Mouse (Mus musculus) frontal cortex, postnatal 25 days (tissue): ENCODE data around the gene Ipo13.

ENCODE experiments used
- DNase-seq, 2 experiments: peaks; one replicate each; pipeline ENCODE4 v3.0.0; 2022; ENCODE audit warnings: low spot score in 2 of 2

Ipo13 gene

DNA sequence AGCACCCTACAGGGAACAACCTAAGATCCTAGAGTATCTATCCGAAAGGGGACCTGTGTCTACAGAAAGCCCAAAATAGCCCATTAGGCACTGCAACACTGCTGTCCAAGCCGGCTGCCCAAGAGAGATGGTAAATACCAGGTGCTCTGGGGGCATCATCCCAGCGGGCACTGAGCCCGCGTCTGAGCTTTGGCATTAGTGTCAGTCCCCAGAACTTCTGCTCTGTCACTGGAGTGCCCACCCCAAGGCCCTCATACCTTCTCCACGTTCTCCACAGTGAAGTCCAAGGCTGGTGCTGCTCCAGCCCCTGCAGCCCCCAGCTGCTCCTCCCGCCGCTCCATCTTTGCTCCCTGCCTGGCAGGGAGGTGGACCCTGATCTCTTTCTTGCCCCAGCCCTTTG is 768 bp downstream of the Ipo13 start:
- DNase-seq, result no peak

DNA sequence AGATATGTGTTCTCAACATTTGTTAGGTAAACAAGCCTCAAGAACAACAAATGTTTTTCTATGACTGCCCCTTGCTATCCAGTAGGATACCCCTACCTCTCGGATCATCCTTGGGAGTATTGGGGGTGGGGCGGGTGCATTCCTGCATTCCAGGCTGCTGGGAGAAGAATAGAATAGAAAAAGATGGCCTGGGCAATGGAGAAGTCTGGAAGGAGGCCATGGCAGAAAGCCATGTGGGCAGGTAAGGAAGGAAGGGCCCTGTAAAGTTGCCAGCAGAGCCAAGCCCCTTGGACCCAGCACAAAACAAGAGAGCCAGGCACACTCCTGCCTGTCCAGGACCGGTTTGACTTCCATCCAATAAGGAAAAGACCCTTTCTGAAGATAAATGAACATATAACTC is 1.4 kb downstream of the Ipo13 start:
- no peak for DNase-seq

DNA sequence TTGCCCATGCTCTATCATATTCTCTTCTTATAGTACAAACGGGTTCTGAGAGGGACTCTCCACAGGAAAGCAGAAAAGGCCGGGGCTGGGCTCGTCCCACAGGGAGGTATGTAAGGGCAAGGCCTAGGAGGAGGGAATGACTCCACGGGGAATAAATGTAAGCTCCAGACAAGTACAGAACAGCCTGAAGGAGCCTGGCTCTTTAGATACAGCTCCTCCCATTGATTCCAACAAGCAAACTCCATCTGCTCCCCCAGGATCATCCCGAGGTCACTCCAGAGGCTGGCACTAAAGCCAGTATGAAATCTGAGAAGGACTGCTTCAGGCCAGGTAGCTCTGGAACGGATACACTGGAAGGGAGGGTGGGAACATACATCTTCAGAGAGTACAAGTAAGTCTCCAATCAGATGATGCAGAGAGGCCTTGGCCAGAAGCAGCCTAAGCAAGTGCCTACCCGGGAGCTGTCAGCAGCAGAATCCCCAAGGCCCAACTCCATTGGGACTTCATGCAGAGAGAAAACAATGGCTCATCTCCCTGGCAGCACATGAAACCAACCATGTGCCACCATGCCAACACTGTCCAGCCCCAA is 2.0 kb downstream of the Ipo13 start:
- DNase-seq, result no peak

DNA sequence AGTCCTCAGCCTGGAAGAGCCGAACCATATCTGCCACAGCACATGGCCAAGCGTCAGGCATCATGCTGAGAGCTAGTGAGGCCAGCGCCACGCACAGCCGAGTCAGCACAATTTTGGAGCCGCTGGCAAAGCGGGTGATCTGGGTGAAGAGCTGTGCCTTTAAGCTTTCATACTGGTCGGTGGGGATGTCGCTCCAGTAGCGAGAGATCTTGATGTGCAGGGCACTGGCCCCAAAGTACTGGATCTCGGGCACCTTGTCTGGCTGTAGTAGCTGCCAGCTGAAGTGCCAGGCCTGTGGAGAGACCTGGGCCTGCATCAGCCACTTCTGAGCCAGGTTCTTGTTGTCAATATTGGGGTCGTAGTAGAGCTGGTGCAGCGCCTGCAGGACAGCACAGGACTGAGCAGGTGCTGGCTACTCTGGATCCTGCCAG is 2.7 kb downstream of the Ipo13 start:
- DNase-seq, result no peak

DNA sequence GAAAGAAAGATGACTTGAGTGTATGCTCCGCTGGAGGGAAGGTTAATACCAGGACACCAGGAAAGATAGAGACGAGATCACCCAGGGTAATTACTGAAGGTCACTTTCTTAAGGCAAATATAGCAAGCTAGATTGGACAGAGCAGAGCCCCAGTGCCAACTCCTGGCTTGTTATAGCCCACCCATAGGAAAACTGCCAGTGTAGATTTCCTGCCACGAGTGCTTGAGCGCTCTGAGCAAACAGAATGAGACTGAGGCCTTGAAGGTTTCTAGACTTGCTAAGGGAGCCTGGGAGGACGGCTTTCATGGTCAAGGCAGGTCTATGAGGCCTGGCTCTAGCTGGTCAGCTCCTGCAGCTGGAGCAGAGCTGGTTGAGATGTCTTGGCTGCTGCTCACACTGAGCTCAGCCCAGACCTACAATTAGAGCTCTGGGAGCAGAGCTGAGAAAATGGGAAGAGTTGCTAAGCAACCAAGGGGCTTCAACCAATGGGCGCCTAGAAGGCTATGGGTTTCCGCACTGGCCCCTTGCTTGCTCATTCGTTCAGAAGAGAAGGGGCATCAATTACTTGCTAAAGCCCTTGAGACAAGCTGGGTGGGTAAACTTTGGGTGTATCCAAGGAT is 5.9 kb downstream of the Ipo13 start:
- DNase-seq, result no peak

DNA sequence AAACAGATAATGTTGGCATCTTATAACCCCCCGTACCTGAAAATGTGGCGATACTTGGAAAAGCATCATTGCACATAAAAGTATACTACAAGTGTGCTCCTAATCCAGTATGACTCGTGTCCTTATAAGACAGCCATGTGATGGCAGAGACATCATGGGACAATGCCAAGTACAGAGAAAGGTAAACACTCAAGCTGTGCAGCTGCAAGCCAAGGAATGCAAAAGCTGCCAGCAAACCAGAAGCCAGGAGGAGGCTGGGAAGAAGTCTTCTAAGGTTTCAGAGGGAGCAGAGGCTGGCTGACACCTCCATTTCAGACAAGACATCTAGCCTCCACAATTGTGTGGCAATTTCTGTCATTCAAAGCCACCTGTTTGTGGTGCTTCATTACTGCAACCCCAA is 8.6 kb downstream of the Ipo13 start:
- DNase-seq, result no peak

DNA sequence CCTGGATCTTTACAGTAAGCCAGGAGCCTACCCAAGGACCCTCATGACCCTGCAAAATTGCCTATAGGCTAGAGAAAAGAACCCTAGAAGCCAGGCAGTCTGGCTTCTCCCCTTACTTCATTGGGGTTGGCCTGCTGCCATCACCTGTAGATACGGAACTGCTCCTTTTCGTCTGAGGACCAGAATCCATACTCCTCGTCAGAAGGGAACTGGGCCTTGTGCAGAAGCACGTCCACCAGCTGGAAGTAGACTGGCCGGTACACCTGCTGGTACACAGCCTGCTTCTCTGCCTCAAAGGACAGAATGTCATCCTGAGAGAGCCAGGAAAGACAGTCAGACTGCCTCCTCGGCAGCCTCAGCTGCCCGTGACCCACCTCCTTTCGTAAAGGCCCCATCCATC is 10.0 kb downstream of the Ipo13 start:
- no peak for DNase-seq

DNA sequence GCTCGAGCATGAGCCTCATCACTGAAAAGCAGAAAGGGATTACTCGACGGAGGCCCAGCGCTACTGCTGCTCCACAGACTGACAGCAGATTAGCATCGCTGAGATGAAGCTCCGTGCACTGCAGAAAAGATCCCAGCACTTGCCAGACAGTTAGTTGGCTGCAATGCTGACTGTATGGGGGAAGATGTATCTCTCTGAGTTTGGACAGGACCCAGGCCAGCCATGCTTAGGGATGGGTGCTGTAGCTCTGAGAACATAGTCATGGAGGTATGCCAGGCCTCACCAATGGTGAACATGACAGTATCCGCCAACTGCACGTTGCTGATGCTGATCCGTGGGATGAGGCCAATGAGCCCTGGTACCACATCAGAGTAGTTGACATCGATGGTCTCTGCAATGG is 10.7 kb downstream of the Ipo13 start:
- DNase-seq, result no peak

DNA sequence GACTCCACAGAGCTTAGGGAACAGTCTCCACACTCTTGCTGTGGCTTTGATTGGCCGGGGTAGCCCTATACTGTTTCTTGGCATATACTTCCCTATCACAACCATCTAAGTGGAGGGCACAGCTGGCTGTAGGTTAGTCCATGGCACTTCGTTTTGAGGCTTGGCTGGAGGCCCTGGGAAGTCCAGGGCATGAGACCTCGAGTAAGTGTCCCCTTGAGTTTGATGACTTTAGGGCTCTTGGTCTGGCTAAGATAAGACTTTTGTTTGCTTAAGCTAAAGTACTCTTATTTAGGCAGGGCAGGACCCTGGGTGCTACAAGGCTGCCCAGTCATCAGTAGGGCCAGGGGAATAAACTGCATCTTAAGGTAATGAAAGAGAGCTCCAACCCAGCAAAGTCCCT is 16.7 kb downstream of the Ipo13 start:
- no peak for DNase-seq

DNA sequence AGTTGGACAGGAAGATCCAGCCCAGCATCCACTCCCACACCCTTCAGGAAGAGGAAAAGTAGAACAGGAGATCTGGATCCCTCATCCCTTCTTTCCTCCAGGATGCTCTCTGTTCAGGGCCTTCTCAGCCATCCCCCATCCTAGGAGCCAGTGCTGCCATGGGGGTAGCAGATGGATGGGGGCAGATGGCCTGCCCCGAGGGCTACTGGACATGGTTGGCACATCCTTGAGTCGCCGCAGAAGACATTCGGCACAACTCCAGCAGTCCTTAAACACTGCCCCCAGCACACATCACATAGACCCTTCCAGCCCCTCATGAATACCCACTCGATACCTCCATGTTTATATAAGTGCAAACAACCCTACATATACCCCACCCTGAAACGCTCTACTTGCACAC is 18.8 kb downstream of the Ipo13 start:
- no peak for DNase-seq

DNA sequence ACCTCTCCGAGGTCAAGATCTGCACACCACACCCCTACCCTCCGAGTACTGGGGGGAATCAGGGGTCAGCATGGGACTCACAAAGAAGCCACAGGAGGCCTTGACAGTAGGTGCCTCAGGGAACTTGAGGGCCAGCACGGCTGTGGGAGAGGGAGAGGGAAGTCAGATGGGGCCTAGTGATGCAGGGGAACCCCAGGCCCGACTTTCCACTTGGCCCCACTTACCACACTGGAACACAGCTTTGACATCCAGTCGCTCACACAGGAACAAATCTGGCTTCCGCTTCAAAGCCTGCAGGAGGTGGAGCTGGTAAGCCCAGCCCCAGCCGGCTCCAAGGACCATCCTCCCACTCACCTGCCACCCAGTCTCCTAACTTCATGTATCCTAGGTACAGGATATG is 19.5 kb downstream of the Ipo13 start:
- DNase-seq, result no peak

DNA sequence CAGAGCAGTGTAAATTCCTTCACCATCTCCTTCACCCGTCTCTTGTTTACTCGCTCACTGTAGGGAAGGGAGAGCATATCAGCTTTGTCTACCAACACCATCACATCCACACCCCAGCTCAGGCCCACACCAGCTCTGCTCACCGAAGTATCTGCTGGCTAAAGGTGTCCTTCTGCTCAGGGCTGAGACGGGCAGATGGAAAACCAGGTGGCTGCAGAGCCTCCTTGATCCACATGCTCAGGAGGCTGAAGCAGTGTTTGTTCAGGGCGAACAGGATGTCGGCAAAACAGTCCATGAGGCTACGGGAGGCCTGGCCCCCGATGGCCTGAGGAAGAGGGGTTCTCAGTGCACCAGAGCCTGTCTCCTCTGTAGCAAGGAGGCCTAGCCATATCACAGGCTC is 20.2 kb downstream of the Ipo13 start:
- DNase-seq, result no peak

DNA sequence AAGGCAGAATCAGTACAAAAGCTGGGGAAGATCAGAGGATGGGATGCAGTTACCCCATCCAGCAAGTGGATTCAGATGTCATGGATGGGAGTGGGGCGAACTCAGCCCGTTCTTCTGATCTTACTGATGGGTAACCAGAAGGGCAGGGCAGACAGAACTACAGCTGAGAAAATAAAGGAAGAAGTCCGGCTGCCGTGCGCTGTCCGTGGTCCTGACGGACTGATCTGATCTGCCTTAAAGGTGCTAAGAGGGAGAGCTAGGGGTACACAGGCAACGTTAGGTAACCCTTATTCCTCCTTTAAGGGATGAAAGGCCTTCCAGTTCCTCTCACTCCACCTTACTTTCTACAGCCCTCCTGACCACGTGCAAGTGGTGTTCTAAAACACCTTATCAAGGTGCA is 21.4 kb downstream of the Ipo13 start:
- no peak for DNase-seq

DNA sequence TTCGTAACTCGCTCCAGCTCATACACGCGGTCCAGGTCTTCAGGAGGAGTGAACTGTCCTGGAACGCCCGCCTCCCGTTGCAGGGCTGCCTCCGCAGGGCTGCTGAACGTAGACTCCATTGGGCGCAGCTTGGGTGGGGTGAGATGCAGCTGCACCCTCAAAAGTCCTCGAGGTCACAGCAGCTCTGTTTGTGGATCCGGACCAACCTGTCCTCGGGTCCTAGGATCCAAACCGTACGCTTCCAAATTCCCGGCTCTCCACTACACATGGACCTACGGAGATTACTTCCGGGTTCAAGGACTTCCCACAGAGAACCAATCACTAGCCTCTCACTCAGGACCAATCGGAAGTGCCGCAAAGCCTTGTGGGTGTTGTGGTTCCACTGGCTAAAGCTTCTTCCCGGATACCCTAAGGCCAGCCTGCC is 23.0 kb downstream of the Ipo13 start, which contains the start of gene Dph2:
Dph2 (minus strand) TSS at position 295 of the 424 bp plus-strand sequence.
- DNase-seq, result peak; percentile 51 to 68

DNA sequence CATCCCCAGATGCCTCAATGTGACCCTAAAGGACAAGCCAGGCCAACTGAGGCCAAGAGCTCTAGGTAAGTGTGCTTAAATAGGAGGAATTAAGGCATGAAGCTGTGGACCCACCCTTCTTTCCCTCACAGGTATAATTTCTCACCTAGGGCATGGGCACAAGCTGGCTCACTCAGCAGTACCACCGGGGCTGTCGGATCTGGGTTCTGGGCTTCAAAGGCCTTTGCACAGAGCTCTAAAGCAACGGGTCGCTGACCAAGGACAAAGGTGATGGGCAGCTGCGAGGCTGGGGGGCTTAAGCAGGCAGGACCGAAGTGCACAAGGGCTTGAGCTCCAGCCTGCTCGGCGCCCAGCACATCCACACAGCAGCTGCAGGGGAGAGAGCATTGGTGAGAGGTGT is 24.0 kb downstream of the Ipo13 start:
- DNase-seq, result no peak

DNA sequence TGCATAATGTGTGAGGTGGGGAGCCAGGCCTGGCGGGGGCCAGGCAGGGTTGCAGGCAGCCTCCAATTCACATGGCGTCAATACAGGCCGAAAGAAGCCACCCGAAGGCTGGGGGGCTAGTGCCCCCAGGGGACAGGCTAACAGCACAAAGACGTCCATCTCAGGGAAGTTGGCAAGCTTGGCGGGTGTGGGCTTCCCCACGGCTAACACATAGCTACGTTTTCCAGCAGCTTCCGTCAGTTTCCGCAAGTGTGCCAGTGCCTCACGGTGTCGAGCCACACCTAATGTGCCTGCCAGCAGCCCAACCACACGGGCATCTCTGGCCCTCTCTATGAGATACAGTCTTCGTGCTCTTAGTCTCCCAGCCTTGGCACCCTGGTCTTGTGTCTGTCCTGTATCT is 24.8 kb downstream of the Ipo13 start:
- no peak for DNase-seq

DNA sequence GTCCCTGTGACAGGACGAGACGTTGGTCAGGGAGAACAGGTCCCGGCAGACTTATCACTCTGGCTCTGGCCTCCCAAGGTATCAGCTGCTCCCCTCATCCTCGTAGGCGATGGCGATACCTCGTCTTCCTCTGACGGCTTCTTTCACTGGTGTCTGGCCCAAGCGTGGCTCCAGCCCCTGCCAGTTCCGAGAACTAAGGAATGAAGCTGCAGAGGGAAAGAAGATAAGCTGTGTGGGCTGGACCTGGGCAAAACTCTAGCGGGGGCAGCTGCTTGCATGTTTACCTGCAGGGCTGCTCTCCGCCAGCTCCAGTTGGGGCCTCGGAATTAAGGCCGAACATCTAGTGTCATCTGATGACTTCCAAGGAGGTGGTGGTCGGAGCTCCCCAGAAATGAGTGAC is 25.3 kb downstream of the Ipo13 start:
- no peak for DNase-seq

DNA sequence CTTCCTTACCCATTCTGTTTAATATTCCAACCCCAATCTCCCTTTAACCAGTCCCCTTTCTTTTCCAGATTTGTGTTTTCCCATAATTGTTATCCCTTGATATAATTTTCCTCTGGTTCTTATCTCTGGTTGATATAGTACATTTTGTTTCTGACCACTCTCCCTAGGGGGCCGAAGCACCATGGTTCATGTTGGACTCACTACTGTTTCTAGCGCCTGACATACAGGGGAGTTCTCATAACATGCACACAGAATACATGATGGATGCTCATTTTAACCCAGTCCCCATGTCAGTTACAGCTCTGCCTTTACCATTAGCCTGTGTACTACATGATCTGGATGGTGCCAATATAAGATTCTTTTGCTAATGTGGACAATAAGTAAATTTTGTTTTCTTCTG is 26.9 kb downstream of the Ipo13 start:
- DNase-seq, result no peak

DNA sequence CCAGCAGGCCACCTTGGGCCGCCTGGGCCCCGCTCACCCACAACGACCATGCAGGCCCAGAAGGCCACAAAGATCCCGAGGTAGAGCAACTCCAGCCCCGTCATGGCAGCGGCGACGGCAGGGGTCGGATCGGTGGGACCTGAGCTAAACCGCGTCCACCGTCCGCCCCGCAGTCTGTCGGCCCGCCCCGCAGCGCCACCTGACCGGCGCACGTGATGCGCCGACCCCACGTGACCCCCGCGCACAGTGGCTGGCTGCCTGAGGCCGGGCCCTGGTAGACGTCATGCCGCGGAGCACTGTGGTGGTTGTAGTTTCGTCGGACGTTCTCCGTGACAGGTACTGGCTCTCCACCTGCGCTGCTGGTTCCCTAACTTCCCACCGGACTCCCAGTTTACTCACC is 27.7 kb downstream of the Ipo13 start, which contains the start of gene Atp6v0b:
Atp6v0b (minus strand) TSS at position 201 of the 400 bp plus-strand sequence.
- peak; percentile 92 to 93 for DNase-seq

DNA sequence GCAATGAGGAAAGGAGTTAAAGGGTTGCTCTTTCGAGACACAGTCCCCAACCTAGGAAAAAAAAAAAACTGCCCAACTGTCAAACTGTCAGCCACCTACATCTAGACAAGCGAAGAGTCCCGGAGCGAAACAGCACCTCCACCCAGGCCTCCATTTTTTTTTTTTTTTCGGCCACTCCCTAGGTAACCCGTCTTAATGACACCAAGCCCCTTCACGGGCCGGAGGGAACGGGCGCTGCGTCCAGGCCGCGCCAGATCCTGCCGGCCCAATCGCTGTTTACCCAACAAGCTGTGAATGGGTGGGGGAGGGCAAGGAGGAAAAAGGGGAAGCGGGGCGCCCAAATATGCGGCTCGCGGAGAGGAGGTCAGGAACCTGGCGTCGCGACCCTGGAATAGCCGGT is 28.2 kb downstream of the Ipo13 start:
- DNase-seq, result no peak

DNA sequence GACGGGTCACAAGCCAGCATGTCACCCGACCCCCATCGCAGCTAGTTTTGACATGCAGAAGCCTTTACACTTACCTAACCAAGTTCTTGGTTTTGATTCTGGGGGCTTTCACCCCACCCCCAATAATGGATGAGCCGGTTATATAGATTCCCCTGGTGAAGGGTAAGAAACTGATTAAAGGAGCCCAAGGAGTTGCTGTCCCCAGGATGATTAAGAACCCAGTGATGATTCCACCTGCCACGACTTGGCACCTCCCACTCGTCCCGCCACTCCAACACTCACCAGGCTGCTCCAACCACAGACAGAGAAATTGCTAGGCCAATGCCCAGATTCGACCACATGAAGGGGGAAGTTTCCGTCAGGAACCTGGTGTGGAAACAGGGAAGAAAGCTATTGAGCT is 28.8 kb downstream of the Ipo13 start:
- no peak for DNase-seq

DNA sequence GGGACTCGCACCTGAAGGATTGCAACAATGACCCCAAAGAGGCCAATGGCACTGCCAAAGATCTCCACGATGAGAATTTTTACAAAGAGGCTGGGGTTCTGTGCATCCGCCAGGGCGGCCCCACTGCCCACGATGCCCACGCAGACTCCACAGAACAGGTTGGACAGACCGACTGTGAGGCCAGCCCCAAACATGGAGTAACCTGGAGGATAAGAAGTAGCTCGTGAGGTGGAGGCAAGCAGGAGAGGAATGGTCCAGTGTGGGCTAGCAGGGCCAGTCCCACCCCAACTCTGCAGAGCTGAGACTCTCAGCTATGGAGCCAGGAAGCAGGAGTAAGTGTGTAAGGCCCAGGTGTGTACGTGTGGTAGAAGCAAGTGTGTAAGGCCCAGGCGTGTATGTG is 29.7 kb downstream of the Ipo13 start:
- no peak for DNase-seq

DNA sequence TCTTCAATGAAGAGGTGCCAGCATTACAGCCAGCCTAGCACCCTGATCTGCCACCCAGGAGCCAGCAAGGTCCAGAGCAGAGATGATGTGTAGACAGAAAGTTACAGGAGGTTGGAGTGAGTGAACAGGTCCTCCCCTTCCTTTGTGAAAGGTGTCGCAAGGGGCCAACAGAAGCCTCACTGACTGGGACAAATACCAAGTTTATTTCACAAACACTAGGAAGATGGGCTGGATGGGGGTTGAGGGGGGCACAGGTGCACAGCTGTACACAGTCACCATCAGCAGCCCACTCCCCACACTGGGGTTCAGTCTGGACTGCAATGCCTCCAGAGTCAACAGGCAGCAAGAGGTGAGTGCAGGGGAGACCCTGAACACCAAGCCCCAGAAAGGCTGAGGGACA is 30.7 kb downstream of the Ipo13 start:
- no peak for DNase-seq
